ENCODE assay signal across 7 mouse cellular contexts in the genomic region with DNA sequence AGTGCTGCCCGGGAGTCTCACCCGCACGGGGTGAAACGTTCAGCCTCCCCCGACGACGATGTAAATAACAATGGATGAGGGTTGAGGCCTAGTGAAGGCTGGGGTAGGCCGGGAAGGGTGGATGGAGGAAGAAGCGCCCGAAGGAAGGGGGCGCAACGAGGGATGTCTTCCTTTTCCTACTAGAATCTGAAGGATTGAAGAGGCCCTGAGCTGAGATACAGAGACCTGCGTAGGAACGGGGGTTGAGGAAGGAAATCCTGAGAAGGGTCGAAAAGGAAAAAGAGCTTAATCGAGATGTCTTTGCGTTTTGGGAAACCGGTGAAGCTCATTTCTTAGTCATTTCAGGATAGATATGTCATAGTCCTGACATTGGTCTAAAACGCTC. TPM values are rescaled to one million over a fixed set of nuclear protein-coding genes. Genes with fewer than 3 reads are reported as not detected.
DNase-seq lines count a peak whose midpoint lies in the region; ATAC-seq and TF ChIP-seq lines count a peak whose summit lies in the region.

No protein-coding gene starts in this region.

- peak overlapping the region; percentile 92 for H3K9ac ChIP-seq in forebrain, embryonic 11.5 days (ENCODE audit: low read length)
- peak overlapping the region; percentile 90 for H3K9ac ChIP-seq in liver, embryonic 13.5 days

- no peak for TF ChIP-seq POLR2A in thymus, adult 2 months (IDR thresholded peaks at IDR 0.05; ENCODE audit: control insufficient read depth, extremely low read depth, insufficient read depth, low read length, poor library complexity)

- no peaks in the 10 kb centered on the region for H3K36me3 ChIP-seq in thymus, adult 2 months (ENCODE audit: control insufficient read depth, insufficient read depth, low read length)
- H3K36me3 ChIP-seq in forebrain, embryonic 11.5 days (ENCODE audit: control insufficient read depth, insufficient read depth, low read length) = no peaks in the 10 kb centered on the region
- peaks cover 5% of the 10 kb centered on the region; the same call in 1 of the 2 replicates for H3K36me3 ChIP-seq in liver, embryonic 13.5 days

- H3K4me3 ChIP-seq in thymus, adult 2 months (ENCODE audit: control insufficient read depth, insufficient read depth, low read length) = peak overlapping the region; percentile 63
- H3K4me3 ChIP-seq in forebrain, embryonic 11.5 days (ENCODE audit: low read depth, low read length) = peak overlapping the region; percentile 70
- peak overlapping the region; percentile 77 for H3K4me3 ChIP-seq in liver, embryonic 13.5 days (replicated peaks)

- WGBS in thymus, adult 2 months = under 1% methylated on average over 19 of the region's 19 CpGs
- WGBS in forebrain, embryonic 11.5 days = 1% methylated on average over 19 of the region's 19 CpGs
- WGBS in liver, embryonic 13.5 days (ENCODE audit: insufficient replicate concordance) = under 1% methylated on average over 19 of the region's 19 CpGs

- H3K27ac ChIP-seq in thymus, adult 2 months (ENCODE audit: control insufficient read depth, insufficient read depth, low read length) = peak overlapping the region; percentile 6; the same call in 1 of the 2 replicates
- peak overlapping the region; percentile 88 for H3K27ac ChIP-seq in forebrain, embryonic 11.5 days (ENCODE audit: low read depth, low read length)
- H3K27ac ChIP-seq in liver, embryonic 13.5 days = peak overlapping the region; percentile 81

- no peaks in the 10 kb centered on the region for H3K27me3 ChIP-seq in thymus, adult 2 months (ENCODE audit: control insufficient read depth, insufficient read depth, low read length)
- H3K27me3 ChIP-seq in forebrain, embryonic 11.5 days (ENCODE audit: control insufficient read depth, insufficient read depth, low read length) = no peaks in the 10 kb centered on the region
- no peaks in the 10 kb centered on the region for H3K27me3 ChIP-seq in liver, embryonic 13.5 days

- DNase-seq in thymus, adult 2 months = no peak
- DNase-seq in thymus, postnatal 36 days = no peak
- no peak for DNase-seq in forebrain, embryonic 11.5 days (ENCODE audit: low spot score)
- DNase-seq in liver, embryonic 13.5 days = no peak
- DNase-seq in adrenal gland, postnatal 36 days = no peak
- DNase-seq in T-cell, adult 2 months (ENCODE audit: low spot score) = no peak
- no peak for DNase-seq in cerebellum, adult 8-10 months

- H3K4me2 ChIP-seq in forebrain, embryonic 11.5 days (ENCODE audit: low read depth, low read length, severe bottlenecking) = peak overlapping the region; percentile 74
- peak overlapping the region; percentile 79 for H3K4me2 ChIP-seq in liver, embryonic 13.5 days

- no peaks in the 10 kb centered on the region for H3K9me3 ChIP-seq in forebrain, embryonic 11.5 days (ENCODE audit: control insufficient read depth, low read length)
- no peaks in the 10 kb centered on the region for H3K9me3 ChIP-seq in liver, embryonic 13.5 days (replicated peaks)

- no peak for TF ChIP-seq CTCF in thymus, adult 2 months (IDR thresholded peaks at IDR 0.05; ENCODE audit: borderline replicate concordance, control insufficient read depth, extremely low read depth, insufficient read depth, low read length, poor library complexity)

- ATAC-seq in forebrain, embryonic 11.5 days (replicated peaks; ENCODE audit: low FRiP score) = peak; percentile 87
- ATAC-seq in liver, embryonic 13.5 days (ENCODE audit: low read depth) = peak; percentile 75

- peaks cover 2% of the 10 kb centered on the region; the same call in 1 of the 2 replicates for H3K4me1 ChIP-seq in thymus, adult 2 months (replicated peaks; ENCODE audit: control insufficient read depth, insufficient read depth, low read length)
- H3K4me1 ChIP-seq in forebrain, embryonic 11.5 days (replicated peaks; ENCODE audit: control insufficient read depth, insufficient read depth, low read length) = no peaks in the 10 kb centered on the region; the same call in 1 of the 2 replicates
- peaks cover 52% of the 10 kb centered on the region for H3K4me1 ChIP-seq in liver, embryonic 13.5 days (replicated peaks)

RNA-seq across cellular contexts. Expression of gene Gm4353, which starts 9.0 kb away (rescaled TPM):
- 1.1 and 1.5 TPM in 2 replicates for polyA plus RNA-seq in thymus, adult 2 months (2012; rRNA removed)
- 0.56 and 0.91 TPM in 2 replicates for polyA plus RNA-seq in forebrain, embryonic 11.5 days (2014; fragmentation: Nextera tagmentation; extraction: Ambion mirVana)
- 0.62 and 1.3 TPM in 2 replicates for polyA plus RNA-seq in liver, embryonic 13.5 days (2015; fragmentation: Nextera tagmentation; extraction: Ambion mirVana)
- total RNA-seq in adrenal gland, postnatal 36 days (2021) = 1 to 10 TPM; 4.2 to 5.4 TPM

RNA-seq across cellular contexts. Expression of gene 1110004F10Rik, which starts 54.3 kb away (rescaled TPM):
- 58.5 and 61.4 TPM in 2 replicates for polyA plus RNA-seq in thymus, adult 2 months (2012; rRNA removed)
- polyA plus RNA-seq in forebrain, embryonic 11.5 days (2014; fragmentation: Nextera tagmentation; extraction: Ambion mirVana) = 358 and 366 TPM in 2 replicates
- 144 and 162 TPM in 2 replicates for polyA plus RNA-seq in liver, embryonic 13.5 days (2015; fragmentation: Nextera tagmentation; extraction: Ambion mirVana)
- total RNA-seq in adrenal gland, postnatal 36 days (2021) = 100 to 1,000 TPM; 118 TPM

RNA-seq across cellular contexts. Expression of gene Sox6, which starts 54.9 kb away (rescaled TPM):
- 1.1 and 2.1 TPM in 2 replicates for polyA plus RNA-seq in thymus, adult 2 months (2012; rRNA removed)
- 127 and 154 TPM in 2 replicates for polyA plus RNA-seq in forebrain, embryonic 11.5 days (2014; fragmentation: Nextera tagmentation; extraction: Ambion mirVana)
- polyA plus RNA-seq in liver, embryonic 13.5 days (2015; fragmentation: Nextera tagmentation; extraction: Ambion mirVana) = 62.9 and 71.9 TPM in 2 replicates
- 10 to 100 TPM; 11.5 to 15.7 TPM for total RNA-seq in adrenal gland, postnatal 36 days (2021)

Comparison
In these comparisons a context has a peak if more than half of its experiments do, and no peak if none do; other contexts are left out.
1. H3K27ac ChIP-seq: peak in every context shown above with its lines; median percentile 88 in forebrain, embryonic 11.5 days; 81 in liver, embryonic 13.5 days; 6 in thymus, adult 2 months.
2. RNA of gene Sox6, which starts 54.9 kb away (polyA plus RNA-seq): 127 to 154 TPM in forebrain, embryonic 11.5 days and 62.9 to 71.9 TPM in liver, embryonic 13.5 days; 1.1 to 2.1 TPM in thymus, adult 2 months; every median in the first group is over 10 times any median in the second.
3. Peak in every context shown above with its lines, with median percentiles within 50 percentile points of each other: H3K4me3 ChIP-seq.